Mouse (Mus musculus): ENCODE results near the gene Hoxa4. TPM values are rescaled to one million over a fixed set of nuclear protein-coding genes. Genes with fewer than 3 reads are reported as not detected.

Gene Hoxa4
- polyA plus RNA-seq, 2 experiments, result 0.14 to 0.26 TPM

GRCm38 (mm10) chr6:52235267-52235666, 43.7 kb upstream of the Hoxa4 start:
- H3K27ac ChIP-seq, result no peak overlapping the region
- H3K27me3 ChIP-seq (ENCODE audit: control insufficient read depth, insufficient read depth, low read length), result peaks cover 99% of the 10 kb centered on the region
- no peaks in the 10 kb centered on the region for H3K36me3 ChIP-seq (replicated peaks; ENCODE audit: control insufficient read depth, insufficient read depth, low read depth)
- no peaks in the 10 kb centered on the region for H3K9me3 ChIP-seq (ENCODE audit: control insufficient read depth, low read length)
- WGBS (ENCODE audit: insufficient replicate concordance), result 38% methylated on average over 9 of the region's 9 CpGs
- H3K4me1 ChIP-seq (replicated peaks; ENCODE audit: control insufficient read depth in 2 of 2, insufficient read depth in 2 of 2, low read length in 1 of 2), result no peaks in the 10 kb centered on the region
- H3K4me3 ChIP-seq (ENCODE audit: insufficient read depth in 1 of 2, low read depth in 2 of 2, low read length in 2 of 2), result no peak overlapping the region
- ATAC-seq (ENCODE audit: insufficient read depth) (no peak), DNase-seq (ENCODE audit: low read depth in 3 of 3, low spot score in 3 of 3) (no peak)
- H3K9ac ChIP-seq (replicated peaks), result no peak overlapping the region
- no peak overlapping the region for H3K4me2 ChIP-seq (ENCODE audit: low read depth)
- TF ChIP-seq EP300 (IDR thresholded peaks at IDR 0.05; ENCODE audit: low read depth) (no peak), CTCF (IDR thresholded peaks at IDR 0.05; ENCODE audit: low read depth) (no peak)

- no peak overlapping the region for H3K9ac ChIP-seq (replicated peaks)
- no peaks in the 10 kb centered on the region for H3K36me3 ChIP-seq (replicated peaks; ENCODE audit: control insufficient read depth, insufficient read depth, low read depth)
- TF ChIP-seq CTCF (IDR thresholded peaks at IDR 0.05; ENCODE audit: low read depth) (no peak), EP300 (IDR thresholded peaks at IDR 0.05; ENCODE audit: low read depth) (no peak)
- no peaks in the 10 kb centered on the region for H3K4me1 ChIP-seq (replicated peaks; ENCODE audit: control insufficient read depth in 2 of 2, insufficient read depth in 2 of 2, low read length in 1 of 2)
- no peaks in the 10 kb centered on the region for H3K9me3 ChIP-seq (ENCODE audit: control insufficient read depth, low read length)
- H3K4me2 ChIP-seq (ENCODE audit: low read depth), result no peak overlapping the region
- WGBS (ENCODE audit: insufficient replicate concordance), result 2% methylated on average over 61 of the region's 68 CpGs
- H3K4me3 ChIP-seq (ENCODE audit: insufficient read depth in 1 of 2, low read depth in 2 of 2, low read length in 2 of 2), result no peak overlapping the region
- H3K27me3 ChIP-seq (ENCODE audit: control insufficient read depth, insufficient read depth, low read length), result peaks cover 99% of the 10 kb centered on the region
- ATAC-seq (ENCODE audit: insufficient read depth), result no peak
- no peak overlapping the region for H3K27ac ChIP-seq
- DNase-seq (ENCODE audit: low read depth in 3 of 3, low spot score in 3 of 3), result no peak
These were observed 43.0 kb upstream of the Hoxa4 start for GRCm38 (mm10) chr6:52234428-52235140.

GRCm38 (mm10) chr6:52233546-52234427, 42.2 kb upstream of the Hoxa4 start:
- TF ChIP-seq CTCF (IDR thresholded peaks at IDR 0.05; ENCODE audit: low read depth) (no peak), EP300 (IDR thresholded peaks at IDR 0.05; ENCODE audit: low read depth) (no peak)

GRCm38 (mm10) chr6:52232984-52233545, 41.5 kb upstream of the Hoxa4 start:
- DNase-seq (ENCODE audit: low read depth in 3 of 3, low spot score in 3 of 3), result no peak
- H3K9me3 ChIP-seq (ENCODE audit: control insufficient read depth, low read length), result no peaks in the 10 kb centered on the region
- 4% methylated on average over 23 of the region's 23 CpGs for WGBS (ENCODE audit: insufficient replicate concordance)
- ATAC-seq (ENCODE audit: insufficient read depth), result no peak
- no peak for TF ChIP-seq EP300 (IDR thresholded peaks at IDR 0.05; ENCODE audit: low read depth)
- TF ChIP-seq CTCF (IDR thresholded peaks at IDR 0.05; ENCODE audit: low read depth), result no peak
- no peak overlapping the region for H3K27ac ChIP-seq
- no peak overlapping the region for H3K9ac ChIP-seq (replicated peaks)
- no peaks in the 10 kb centered on the region for H3K36me3 ChIP-seq (replicated peaks; ENCODE audit: control insufficient read depth, insufficient read depth, low read depth)
- peaks cover 97% of the 10 kb centered on the region for H3K27me3 ChIP-seq (ENCODE audit: control insufficient read depth, insufficient read depth, low read length)
- H3K4me3 ChIP-seq (ENCODE audit: insufficient read depth in 1 of 2, low read depth in 2 of 2, low read length in 2 of 2), result no peak overlapping the region
- H3K4me2 ChIP-seq (ENCODE audit: low read depth), result no peak overlapping the region
- no peaks in the 10 kb centered on the region for H3K4me1 ChIP-seq (replicated peaks; ENCODE audit: control insufficient read depth in 2 of 2, insufficient read depth in 2 of 2, low read length in 1 of 2)

More at GRCm38 (mm10) chr6:52233546-52234427, 42.2 kb upstream of the Hoxa4 start:
- ATAC-seq (ENCODE audit: insufficient read depth) (no peak), DNase-seq (ENCODE audit: low read depth in 3 of 3, low spot score in 3 of 3) (no peak)
- H3K27me3 ChIP-seq (ENCODE audit: control insufficient read depth, insufficient read depth, low read length), result peaks cover 99% of the 10 kb centered on the region
- H3K4me3 ChIP-seq (ENCODE audit: insufficient read depth in 1 of 2, low read depth in 2 of 2, low read length in 2 of 2), result no peak overlapping the region
- no peaks in the 10 kb centered on the region for H3K9me3 ChIP-seq (ENCODE audit: control insufficient read depth, low read length)
- no peaks in the 10 kb centered on the region for H3K36me3 ChIP-seq (replicated peaks; ENCODE audit: control insufficient read depth, insufficient read depth, low read depth)
- 2% methylated on average over 63 of the region's 70 CpGs for WGBS (ENCODE audit: insufficient replicate concordance)
- no peak overlapping the region for H3K9ac ChIP-seq (replicated peaks)
- H3K4me2 ChIP-seq (ENCODE audit: low read depth), result no peak overlapping the region
- H3K4me1 ChIP-seq (replicated peaks; ENCODE audit: control insufficient read depth in 2 of 2, insufficient read depth in 2 of 2, low read length in 1 of 2), result no peaks in the 10 kb centered on the region
- H3K27ac ChIP-seq, result no peak overlapping the region

GRCm38 (mm10) chr6:52232568-52232965, 41.0 kb upstream of the Hoxa4 start:
- H3K27ac ChIP-seq, result no peak overlapping the region
- no peak for ATAC-seq (ENCODE audit: insufficient read depth)
- no peak overlapping the region for H3K4me3 ChIP-seq (ENCODE audit: insufficient read depth in 1 of 2, low read depth in 2 of 2, low read length in 2 of 2)
- H3K9ac ChIP-seq (replicated peaks), result no peak overlapping the region
- H3K4me2 ChIP-seq (ENCODE audit: low read depth), result no peak overlapping the region
- no peaks in the 10 kb centered on the region for H3K4me1 ChIP-seq (replicated peaks; ENCODE audit: control insufficient read depth in 2 of 2, insufficient read depth in 2 of 2, low read length in 1 of 2)
- TF ChIP-seq EP300 (IDR thresholded peaks at IDR 0.05; ENCODE audit: low read depth) (no peak), CTCF (IDR thresholded peaks at IDR 0.05; ENCODE audit: low read depth) (no peak)
- WGBS (ENCODE audit: insufficient replicate concordance), result under 1% methylated on average over 18 of the region's 18 CpGs
- peaks cover 97% of the 10 kb centered on the region for H3K27me3 ChIP-seq (ENCODE audit: control insufficient read depth, insufficient read depth, low read length)
- DNase-seq (ENCODE audit: low read depth in 3 of 3, low spot score in 3 of 3), result no peak
- H3K9me3 ChIP-seq (ENCODE audit: control insufficient read depth, low read length), result no peaks in the 10 kb centered on the region
- H3K36me3 ChIP-seq (replicated peaks; ENCODE audit: control insufficient read depth, insufficient read depth, low read depth), result no peaks in the 10 kb centered on the region
